Mouse (Mus musculus): ENCODE results near the gene Gpt2.

DNA sequence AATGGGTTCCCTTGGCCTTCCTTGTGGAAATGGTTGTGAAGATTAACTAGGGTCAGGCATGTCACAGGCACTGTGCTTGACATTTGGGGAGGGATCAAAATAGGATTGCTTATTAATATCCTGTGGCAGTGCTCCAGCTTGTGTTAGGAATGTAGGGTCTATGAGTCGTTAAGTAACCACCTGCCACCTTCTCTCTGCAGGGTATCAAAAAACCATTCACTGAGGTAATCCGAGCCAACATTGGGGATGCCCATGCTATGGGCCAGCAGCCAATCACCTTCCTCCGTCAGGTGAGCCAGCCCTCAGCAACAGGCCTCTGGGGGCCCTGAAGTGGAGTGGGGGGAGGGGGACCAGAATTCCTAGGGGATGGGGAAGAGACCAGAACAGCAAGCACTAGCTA, 10.7 kb downstream of the Gpt2 start:
- no peak for TF ChIP-seq CTCF (IDR thresholded peaks at IDR 0.05; ENCODE audit: low read depth, low read length)
- no peak for TF ChIP-seq POLR2AphosphoS5 (IDR thresholded peaks at IDR 0.05; ENCODE audit: insufficient replicate concordance, low read depth, low read length)
- TF ChIP-seq GATA2 (IDR thresholded peaks at IDR 0.05; ENCODE audit: borderline replicate concordance, low read depth, low read length): no peak
